Mouse (Mus musculus) hindbrain, postnatal 0 days (tissue): ENCODE results near the gene Magi2. TPM values are rescaled to one million over a fixed set of nuclear protein-coding genes. Genes with fewer than 3 reads are reported as not detected.

ENCODE experiments used
- ATAC-seq: fragments of 200-750 bp; cut with Nextera tagmentation; 2 replicates; pipeline ENCODE4 v1.8.0; 2017; ENCODE audit warnings: mild to moderate bottlenecking, moderate TSS enrichment, moderate library complexity
- DNase-seq: peaks from one replicate; pipeline ENCODE4 v3.0.0-alpha.2; 2015; ENCODE audit warnings: low spot score
- H3K27ac ChIP-seq: fragments of 300-500 bp; sonication (generic); 2 replicates; pipeline ENCODE4 v1.5.1; 2014; ENCODE audit warnings: mild to moderate bottlenecking
- H3K27me3 ChIP-seq: fragments of 300-500 bp; sonication (generic); 2 replicates; pipeline ENCODE4 v1.6.1; 2014; ENCODE audit warnings: low read length, mixed read lengths; ENCODE audit not compliant: insufficient read depth
- H3K36me3 ChIP-seq: fragments of 300-500 bp; sonication (generic); 2 replicates; pipeline ENCODE4 v1.6.1; 2014; ENCODE audit warnings: low read length, mixed read lengths; ENCODE audit not compliant: insufficient read depth
- H3K4me1 ChIP-seq: fragments of 300-500 bp; sonication (generic); 2 replicates; pipeline ENCODE4 v1.6.1; 2014; ENCODE audit warnings: antibody characterized with exemption, low read length, mixed read lengths; ENCODE audit not compliant: insufficient read depth
- H3K4me2 ChIP-seq: fragments of 300-500 bp; sonication (generic); 2 replicates; pipeline ENCODE4 v1.6.1; 2014; ENCODE audit warnings: low read depth, mild to moderate bottlenecking, low read length, moderate library complexity, mixed read lengths
- H3K4me3 ChIP-seq: fragments of 300-500 bp; sonication (generic); 2 replicates; pipeline ENCODE4 v1.5.1; 2014; ENCODE audit warnings: low read length
- H3K9ac ChIP-seq: fragments of 300-500 bp; sonication (generic); replicated peaks from 2 replicates; pipeline ENCODE4 v1.6.1; 2014; ENCODE audit warnings: mild to moderate bottlenecking, low read length, moderate library complexity, mixed read lengths
- H3K9me3 ChIP-seq: fragments of 300-500 bp; sonication (generic); 2 replicates; pipeline ENCODE4 v1.6.1; 2016; ENCODE audit warnings: low read length, mixed read lengths
- CTCF ChIP-seq: IDR thresholded peaks from 2 replicates; pipeline ENCODE4 v1.5.1; 2016; ENCODE audit warnings: antibody characterized with exemption, control low read depth, low read depth
- WGBS: fragments of 180-500 bp; shearing (Covaris S2); extraction: QIAGEN DNeasy Blood & Tissue Kit; methylation state at CpG from one replicate; pipeline ENCODE4 v1.1.7; 2014; 5-methylcytosine and 5-hydroxymethylcytosine counted together
- polyA plus RNA-seq: library from polyadenylated mRNA; unstranded; fragments of >200 nt; fragmentation: Nextera tagmentation; extraction: Ambion mirVana; gene quantifications from 2 replicates; pipeline ENCODE4 v1.2.1, GENCODE M21; 2015
- total RNA-seq: library from RNA; depleted of rRNA; stranded (reverse); fragments of >200 nt; gene quantifications from 2 replicates; pipeline ENCODE4 v1.2.3, GENCODE M21; 2014

Magi2 gene
- total and polyA plus RNA-seq, 2 experiments from 2014 or later, result 17.3 to 45.5 TPM

DNA sequence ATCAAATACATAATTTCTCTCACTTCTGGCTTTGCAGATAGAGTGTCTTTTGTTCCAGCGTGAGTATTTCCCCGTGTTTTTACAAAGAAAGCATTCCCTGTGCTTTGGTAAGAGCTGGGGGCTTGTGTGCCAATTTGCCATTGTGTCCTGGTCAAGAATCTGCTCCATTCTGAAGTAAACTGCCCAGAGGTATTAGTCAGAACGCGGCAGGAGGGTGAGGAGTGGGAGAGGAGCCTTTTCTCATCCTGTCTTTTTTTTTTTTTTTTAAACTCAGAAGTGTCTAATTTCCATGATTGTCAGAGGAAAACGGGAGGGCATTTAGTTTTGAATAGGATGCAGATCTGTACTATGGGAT lies 681.8 kb downstream of the Magi2 start:
- peak overlapping the region; percentile 61 for H3K4me2 ChIP-seq
- H3K9ac ChIP-seq, result peak overlapping the region; percentile 63
- no peak for TF ChIP-seq CTCF
- H3K27ac ChIP-seq, result peak overlapping the region; percentile 73
- 0 out of 2 replicates have a peak, but pooled peaks have one; percentile 14 for ATAC-seq
- no peaks in the 10 kb centered on the region for H3K27me3 ChIP-seq
- H3K4me1 ChIP-seq, result no peaks in the 10 kb centered on the region
- no peaks in the 10 kb centered on the region for H3K9me3 ChIP-seq
- WGBS, result 2% methylated on average over 5 of the region's 5 CpGs
- peak overlapping the region; percentile 61 for H3K4me3 ChIP-seq
- no peaks in the 10 kb centered on the region for H3K36me3 ChIP-seq
- DNase-seq, result peak; percentile 40

DNA sequence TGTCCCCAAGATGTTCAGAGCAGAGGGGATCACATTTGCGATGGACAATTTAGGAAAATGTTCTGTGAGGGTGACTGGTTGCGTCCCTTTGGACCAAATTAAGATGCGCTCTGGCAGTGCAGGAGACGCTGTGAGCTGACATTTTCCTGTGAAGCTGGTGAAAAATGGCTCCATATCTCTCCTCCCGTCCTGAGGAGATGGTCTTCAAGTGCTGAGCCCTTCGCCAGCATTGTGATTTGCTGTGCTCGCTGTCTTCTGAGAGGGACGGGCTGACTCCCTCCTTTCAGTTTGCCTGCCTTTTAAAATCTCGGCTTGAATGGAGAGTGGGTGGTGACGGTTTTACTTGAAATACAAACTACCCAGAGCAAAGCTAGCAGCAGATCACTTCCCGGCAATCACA lies 682.2 kb downstream of the Magi2 start:
- Histone ChIP-seq H3K4me2 (peak overlapping the region; percentile 61), H3K4me3 (peak overlapping the region; percentile 61), H3K27ac (peak overlapping the region; percentile 73), H3K9me3 (no peaks in the 10 kb centered on the region), H3K36me3 (no peaks in the 10 kb centered on the region), H3K9ac (peak overlapping the region; percentile 63), H3K4me1 (no peaks in the 10 kb centered on the region), H3K27me3 (no peaks in the 10 kb centered on the region)
- peak; percentile 67 for ATAC-seq
- TF ChIP-seq CTCF, result no peak
- 2% methylated on average over 11 of the region's 11 CpGs for WGBS
- peak; percentile 71 for DNase-seq

DNA sequence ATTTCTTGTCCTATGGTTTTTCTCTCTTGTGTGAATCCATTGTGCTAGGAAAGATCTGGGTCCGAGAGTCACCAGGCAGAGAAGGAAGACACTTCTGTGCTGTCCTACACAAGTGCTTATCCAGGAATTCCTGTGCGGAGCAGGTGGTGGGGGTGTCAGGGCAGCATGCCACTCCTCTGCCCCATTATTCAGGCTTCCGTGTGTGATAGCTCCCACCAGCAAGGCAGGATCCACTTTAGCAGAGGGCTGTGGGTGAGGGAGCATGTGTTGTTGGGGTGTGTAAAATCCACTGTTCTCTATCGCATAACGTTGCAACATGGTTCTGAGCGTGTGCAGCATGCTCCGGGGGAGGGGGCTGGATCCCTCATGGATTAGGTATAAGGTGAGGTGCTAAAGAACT lies 682.8 kb downstream of the Magi2 start:
- Histone ChIP-seq H3K9ac (peak overlapping the region; percentile 63), H3K4me1 (no peaks in the 10 kb centered on the region), H3K9me3 (no peaks in the 10 kb centered on the region), H3K4me2 (peak overlapping the region; percentile 61), H3K36me3 (no peaks in the 10 kb centered on the region), H3K27ac (peak overlapping the region; percentile 73), H3K27me3 (no peaks in the 10 kb centered on the region), H3K4me3 (peak overlapping the region; percentile 61)
- WGBS, result 45% methylated on average over 7 of the region's 7 CpGs
- ATAC-seq (peak; percentile 60), DNase-seq (peak; percentile 21)
- no peak for TF ChIP-seq CTCF

DNA sequence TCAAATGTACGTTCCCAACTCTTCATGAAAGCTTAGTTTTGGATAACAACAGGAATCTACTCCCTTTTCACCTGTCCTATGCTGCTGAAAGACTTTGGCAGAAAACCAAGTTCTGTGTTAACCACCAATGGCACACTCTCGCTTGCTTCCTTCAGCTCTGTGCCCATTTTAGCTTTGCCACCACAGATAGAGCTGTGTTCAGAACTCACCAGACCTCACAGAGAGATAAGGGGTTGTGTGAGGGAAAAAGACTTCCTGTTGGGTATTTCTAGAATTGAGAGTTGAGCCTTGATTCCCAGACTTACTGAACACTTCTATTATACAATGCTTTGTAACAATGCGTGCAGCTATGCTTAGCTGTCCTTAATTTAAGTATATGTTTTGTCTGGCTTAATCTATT lies 705.3 kb downstream of the Magi2 start:
- Histone ChIP-seq H3K4me3 (no peak overlapping the region), H3K27me3 (no peaks in the 10 kb centered on the region), H3K9ac (no peak overlapping the region), H3K9me3 (no peaks in the 10 kb centered on the region), H3K36me3 (no peaks in the 10 kb centered on the region), H3K4me1 (no peaks in the 10 kb centered on the region; the same call in 1 of the 2 replicates), H3K4me2 (no peak overlapping the region), H3K27ac (no peak overlapping the region)
- 83% methylated on average over 3 of the region's 3 CpGs for WGBS
- ATAC-seq (no peak), DNase-seq (no peak)
- TF ChIP-seq CTCF, result no peak

DNA sequence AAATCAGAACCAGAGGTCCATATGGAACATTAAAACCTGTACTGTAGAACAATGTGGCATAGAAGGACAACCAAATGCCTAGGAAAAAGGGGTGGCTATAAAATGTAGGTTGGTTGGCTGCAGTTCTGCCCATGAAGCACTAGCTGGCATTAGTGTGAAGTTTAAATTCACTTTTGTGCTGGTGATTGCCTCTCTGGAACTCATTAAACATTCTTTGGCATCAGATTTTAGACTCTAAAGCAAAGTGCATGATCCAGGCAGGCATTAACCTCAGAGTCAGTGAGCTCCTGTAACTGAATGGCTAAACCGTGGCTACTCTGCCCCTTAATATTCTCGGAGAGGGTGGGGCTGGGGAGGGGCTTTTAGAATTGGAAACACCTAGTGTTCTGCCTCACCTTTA lies 706.4 kb downstream of the Magi2 start:
- peak; percentile 41 for DNase-seq
- WGBS, result 49% methylated on average over 2 of the region's 2 CpGs
- no peak for ATAC-seq
- H3K27me3 ChIP-seq, result no peaks in the 10 kb centered on the region
- no peak overlapping the region for H3K4me2 ChIP-seq
- no peak overlapping the region for H3K4me3 ChIP-seq
- H3K9ac ChIP-seq, result no peak overlapping the region
- H3K36me3 ChIP-seq, result no peaks in the 10 kb centered on the region
- TF ChIP-seq CTCF, result peak; percentile 59
- no peak overlapping the region for H3K27ac ChIP-seq
- no peaks in the 10 kb centered on the region for H3K9me3 ChIP-seq
- no peaks in the 10 kb centered on the region; the same call in 1 of the 2 replicates for H3K4me1 ChIP-seq

DNA sequence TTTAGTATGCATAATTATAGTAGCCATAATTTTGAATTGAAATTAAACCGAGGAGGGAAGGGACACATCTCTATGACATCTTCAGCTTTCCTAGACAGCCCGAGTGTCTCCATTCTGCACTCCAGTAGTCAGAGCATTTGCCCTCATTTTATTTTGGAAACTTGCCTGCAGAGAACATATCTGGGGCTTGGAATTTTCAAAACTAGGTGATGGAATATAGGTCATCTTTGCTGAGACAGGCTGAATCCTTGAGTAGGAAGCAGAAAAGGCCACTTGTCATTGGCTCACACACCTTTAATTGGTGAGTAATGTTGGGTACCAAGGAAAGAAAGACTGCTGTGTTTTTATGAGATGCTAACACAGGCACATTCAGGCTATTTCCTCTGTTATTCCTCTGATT lies 724.3 kb downstream of the Magi2 start:
- Histone ChIP-seq H3K4me3 (no peak overlapping the region), H3K9ac (no peak overlapping the region), H3K36me3 (no peaks in the 10 kb centered on the region), H3K9me3 (no peaks in the 10 kb centered on the region), H3K27me3 (no peaks in the 10 kb centered on the region), H3K27ac (no peak overlapping the region), H3K4me2 (no peak overlapping the region), H3K4me1 (no peaks in the 10 kb centered on the region)
- ATAC-seq, result no peak
- WGBS, result 74% methylated on average over 2 of the region's 2 CpGs
- no peak for DNase-seq
- TF ChIP-seq CTCF, result no peak

DNA sequence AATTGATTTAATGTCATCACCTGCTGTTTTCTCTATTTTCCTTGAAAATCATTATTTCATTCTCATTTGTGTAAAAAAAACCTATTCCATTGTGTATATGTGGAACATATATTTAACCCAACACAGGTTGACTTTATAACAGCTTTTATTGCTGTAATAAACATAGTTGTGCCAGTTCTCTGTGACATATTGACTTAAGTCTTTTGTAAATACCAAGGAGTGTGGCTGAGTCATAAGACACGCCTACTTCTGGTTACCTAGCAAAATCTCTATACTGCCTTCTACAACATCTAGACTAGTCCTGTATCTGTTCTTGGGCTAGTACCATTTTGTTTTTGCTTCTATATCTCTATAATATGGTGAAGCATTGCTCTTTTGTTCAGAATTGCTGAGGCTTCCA lies 737.3 kb downstream of the Magi2 start:
- no peak for ATAC-seq
- H3K9me3 ChIP-seq, result no peaks in the 10 kb centered on the region
- 83% methylated on average over 1 of the region's 1 CpGs for WGBS

More for the DNA sequence above, 737.3 kb downstream of the Magi2 start:
- Histone ChIP-seq H3K4me2 (no peak overlapping the region), H3K4me3 (no peak overlapping the region), H3K9ac (no peak overlapping the region), H3K27ac (no peak overlapping the region), H3K27me3 (no peaks in the 10 kb centered on the region), H3K36me3 (no peaks in the 10 kb centered on the region), H3K4me1 (no peaks in the 10 kb centered on the region)
- no peak for TF ChIP-seq CTCF
- no peak for DNase-seq
